Mouse (Mus musculus): ENCODE measurements around the gene Gm21915. TPM values are rescaled to one million over a fixed set of nuclear protein-coding genes. Genes with fewer than 3 reads are reported as not detected.

Gm21915 gene
- polyA plus RNA-seq, 1 experiment from 2014 or later: not detected

GRCm38 (mm10) chr9:40642470-40643220, 27.8 kb upstream of the Gm21915 start:
- DNase-seq (ENCODE audit: low spot score): peak; percentile 14
- no peak overlapping the region for H3K27ac ChIP-seq (replicated peaks; ENCODE audit: low read depth, low read length)
- ATAC-seq (replicated peaks; ENCODE audit: insufficient number of reproducible peaks, low FRiP score, low TSS enrichment, low read depth): no peak

DNA sequence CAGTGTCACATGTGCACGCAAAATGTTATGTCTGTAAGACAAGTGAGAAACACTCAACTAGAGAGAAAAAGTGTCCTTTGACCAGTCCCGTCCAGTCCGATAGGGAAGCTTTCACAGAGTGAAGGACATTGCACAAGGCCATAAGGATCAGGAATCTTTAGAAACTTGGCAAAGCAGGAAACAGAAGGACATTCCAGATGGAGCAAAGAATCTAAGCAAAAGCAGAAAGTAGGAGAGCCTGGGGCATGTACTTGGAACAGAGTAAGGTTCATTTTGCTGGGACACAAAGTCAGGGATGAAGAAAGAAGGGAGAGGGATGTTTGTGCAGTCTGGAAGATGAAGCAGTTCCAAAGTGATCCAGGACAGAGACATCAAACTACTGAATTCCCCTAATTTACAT, 21.0 kb upstream of the Gm21915 start:
- Histone ChIP-seq H3K9ac (replicated peaks; ENCODE audit: low read length) (no peak overlapping the region), H3K27me3 (ENCODE audit: control insufficient read depth, insufficient read depth, low read length) (no peaks in the 10 kb centered on the region), H3K4me1 (ENCODE audit: control insufficient read depth, insufficient read depth, low read length) (no peaks in the 10 kb centered on the region), H3K4me3 (ENCODE audit: low read depth, low read length) (no peak overlapping the region), H3K4me2 (ENCODE audit: low read depth, low read length) (no peak overlapping the region), H3K27ac (replicated peaks; ENCODE audit: low read depth, low read length) (no peak overlapping the region), H3K9me3 (replicated peaks; ENCODE audit: control insufficient read depth, low read length) (no peaks in the 10 kb centered on the region), H3K36me3 (replicated peaks; ENCODE audit: control insufficient read depth, insufficient read depth, low read depth, low read length) (no peaks in the 10 kb centered on the region)
- DNase-seq (ENCODE audit: low spot score) (no peak), ATAC-seq (replicated peaks; ENCODE audit: insufficient number of reproducible peaks, low FRiP score, low TSS enrichment, low read depth) (no peak)
- WGBS: 92% methylated on average over 3 of the region's 3 CpGs

More at GRCm38 (mm10) chr9:40642470-40643220, 27.8 kb upstream of the Gm21915 start:
- H3K9me3 ChIP-seq (replicated peaks; ENCODE audit: control insufficient read depth, low read length): no peaks in the 10 kb centered on the region
- H3K4me2 ChIP-seq (ENCODE audit: low read depth, low read length): no peak overlapping the region
- peak overlapping the region; percentile 5 for H3K9ac ChIP-seq (replicated peaks; ENCODE audit: low read length)
- no peak overlapping the region for H3K4me3 ChIP-seq (ENCODE audit: low read depth, low read length)
- 14% methylated on average over 16 of the region's 16 CpGs for WGBS
- H3K36me3 ChIP-seq (replicated peaks; ENCODE audit: control insufficient read depth, insufficient read depth, low read depth, low read length): no peaks in the 10 kb centered on the region
- H3K4me1 ChIP-seq (ENCODE audit: control insufficient read depth, insufficient read depth, low read length): no peaks in the 10 kb centered on the region
- H3K27me3 ChIP-seq (ENCODE audit: control insufficient read depth, insufficient read depth, low read length): no peaks in the 10 kb centered on the region

DNA sequence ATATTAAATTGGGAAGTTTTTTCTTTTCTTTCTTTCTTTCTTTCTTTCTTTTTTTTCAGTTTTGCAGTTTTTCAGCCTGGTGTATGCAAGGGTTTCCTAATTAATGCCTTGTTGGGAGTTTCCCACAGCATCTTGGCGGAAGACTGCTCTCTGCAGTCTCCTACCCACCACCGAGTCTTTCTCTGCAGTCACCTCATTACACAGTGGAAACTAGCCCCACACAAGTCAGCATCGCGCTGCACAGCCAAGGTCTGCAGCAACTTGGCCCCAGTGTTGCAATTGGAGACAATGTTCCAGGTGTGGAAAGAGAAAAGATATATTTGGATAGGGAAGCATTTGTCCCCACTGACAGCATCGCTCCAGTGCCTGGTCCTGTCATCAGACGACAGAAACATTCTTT, 20.4 kb upstream of the Gm21915 start:
- Histone ChIP-seq H3K4me3 (ENCODE audit: low read depth, low read length) (no peak overlapping the region), H3K27ac (replicated peaks; ENCODE audit: low read depth, low read length) (no peak overlapping the region), H3K4me1 (ENCODE audit: control insufficient read depth, insufficient read depth, low read length) (no peaks in the 10 kb centered on the region), H3K4me2 (ENCODE audit: low read depth, low read length) (no peak overlapping the region), H3K9ac (replicated peaks; ENCODE audit: low read length) (no peak overlapping the region), H3K9me3 (replicated peaks; ENCODE audit: control insufficient read depth, low read length) (no peaks in the 10 kb centered on the region), H3K36me3 (replicated peaks; ENCODE audit: control insufficient read depth, insufficient read depth, low read depth, low read length) (no peaks in the 10 kb centered on the region), H3K27me3 (ENCODE audit: control insufficient read depth, insufficient read depth, low read length) (no peaks in the 10 kb centered on the region)
- ATAC-seq (replicated peaks; ENCODE audit: insufficient number of reproducible peaks, low FRiP score, low TSS enrichment, low read depth): no peak
- 76% methylated on average over 6 of the region's 6 CpGs for WGBS
- DNase-seq (ENCODE audit: low spot score): no peak

- WGBS: 90% methylated on average over 4 of the region's 4 CpGs
- Histone ChIP-seq H3K4me3 (ENCODE audit: low read depth, low read length) (no peak overlapping the region), H3K9ac (replicated peaks; ENCODE audit: low read length) (no peak overlapping the region), H3K36me3 (replicated peaks; ENCODE audit: control insufficient read depth, insufficient read depth, low read depth, low read length) (no peaks in the 10 kb centered on the region), H3K27me3 (ENCODE audit: control insufficient read depth, insufficient read depth, low read length) (no peaks in the 10 kb centered on the region), H3K4me2 (ENCODE audit: low read depth, low read length) (no peak overlapping the region), H3K27ac (replicated peaks; ENCODE audit: low read depth, low read length) (no peak overlapping the region), H3K9me3 (replicated peaks; ENCODE audit: control insufficient read depth, low read length) (no peaks in the 10 kb centered on the region), H3K4me1 (ENCODE audit: control insufficient read depth, insufficient read depth, low read length) (no peaks in the 10 kb centered on the region)
- DNase-seq (ENCODE audit: low spot score): no peak
- ATAC-seq (replicated peaks; ENCODE audit: insufficient number of reproducible peaks, low FRiP score, low TSS enrichment, low read depth): no peak
These were observed 19.1 kb upstream of the Gm21915 start for GRCm38 (mm10) chr9:40651239-40651859.

GRCm38 (mm10) chr9:40652757-40653156, 17.7 kb upstream of the Gm21915 start:
- 43% methylated on average over 9 of the region's 9 CpGs for WGBS
- Histone ChIP-seq H3K4me2 (ENCODE audit: low read depth, low read length) (no peak overlapping the region), H3K9me3 (replicated peaks; ENCODE audit: control insufficient read depth, low read length) (no peaks in the 10 kb centered on the region), H3K9ac (replicated peaks; ENCODE audit: low read length) (no peak overlapping the region), H3K4me3 (ENCODE audit: low read depth, low read length) (no peak overlapping the region), H3K27ac (replicated peaks; ENCODE audit: low read depth, low read length) (no peak overlapping the region), H3K4me1 (ENCODE audit: control insufficient read depth, insufficient read depth, low read length) (no peaks in the 10 kb centered on the region), H3K27me3 (ENCODE audit: control insufficient read depth, insufficient read depth, low read length) (no peaks in the 10 kb centered on the region), H3K36me3 (replicated peaks; ENCODE audit: control insufficient read depth, insufficient read depth, low read depth, low read length) (no peaks in the 10 kb centered on the region)
- ATAC-seq (replicated peaks; ENCODE audit: insufficient number of reproducible peaks, low FRiP score, low TSS enrichment, low read depth) (no peak), DNase-seq (ENCODE audit: low spot score) (no peak)

- no peaks in the 10 kb centered on the region for H3K36me3 ChIP-seq (replicated peaks; ENCODE audit: control insufficient read depth, insufficient read depth, low read depth, low read length)
- no peaks in the 10 kb centered on the region for H3K27me3 ChIP-seq (ENCODE audit: control insufficient read depth, insufficient read depth, low read length)
- 77% methylated on average over 9 of the region's 9 CpGs for WGBS
- no peak for ATAC-seq (replicated peaks; ENCODE audit: insufficient number of reproducible peaks, low FRiP score, low TSS enrichment, low read depth)
- no peak overlapping the region for H3K4me2 ChIP-seq (ENCODE audit: low read depth, low read length)
- no peak overlapping the region for H3K4me3 ChIP-seq (ENCODE audit: low read depth, low read length)
- no peaks in the 10 kb centered on the region for H3K4me1 ChIP-seq (ENCODE audit: control insufficient read depth, insufficient read depth, low read length)
- DNase-seq (ENCODE audit: low spot score): no peak
- H3K9ac ChIP-seq (replicated peaks; ENCODE audit: low read length): no peak overlapping the region
- no peak overlapping the region for H3K27ac ChIP-seq (replicated peaks; ENCODE audit: low read depth, low read length)
- H3K9me3 ChIP-seq (replicated peaks; ENCODE audit: control insufficient read depth, low read length): no peaks in the 10 kb centered on the region
These were observed 4.1 kb upstream of the Gm21915 start for GRCm38 (mm10) chr9:40666190-40666803.

- 45% methylated on average over 4 of the region's 4 CpGs for WGBS
- DNase-seq (ENCODE audit: low spot score): peak; percentile 38
- no peak overlapping the region for H3K27ac ChIP-seq (replicated peaks; ENCODE audit: low read depth, low read length)
- no peak overlapping the region for H3K4me3 ChIP-seq (ENCODE audit: low read depth, low read length)
- H3K9me3 ChIP-seq (replicated peaks; ENCODE audit: control insufficient read depth, low read length): no peaks in the 10 kb centered on the region
- peak; percentile 58; the same call in 1 of the 2 replicates for ATAC-seq (replicated peaks; ENCODE audit: insufficient number of reproducible peaks, low FRiP score, low TSS enrichment, low read depth)
- H3K4me1 ChIP-seq (ENCODE audit: control insufficient read depth, insufficient read depth, low read length): no peaks in the 10 kb centered on the region
- no peak overlapping the region for H3K9ac ChIP-seq (replicated peaks; ENCODE audit: low read length)
- H3K36me3 ChIP-seq (replicated peaks; ENCODE audit: control insufficient read depth, insufficient read depth, low read depth, low read length): no peaks in the 10 kb centered on the region
- H3K4me2 ChIP-seq (ENCODE audit: low read depth, low read length): no peak overlapping the region
- H3K27me3 ChIP-seq (ENCODE audit: control insufficient read depth, insufficient read depth, low read length): no peaks in the 10 kb centered on the region
These were observed 1.0 kb downstream of the Gm21915 start for GRCm38 (mm10) chr9:40671323-40671930.

Data from embryonic facial prominence, embryonic 11.5 days (tissue).